Mouse (Mus musculus) layer of hippocampus, adult 9-11 months (tissue): ENCODE measurements at regions not wholly inside any gene's neighbourhood (a gene's known extent, or its start where the extent isn't known, plus 50 kb on each side); places are given as distances from the start of the nearest gene placed in this dataset.

Experiments used
- DNase-seq: peaks from one replicate; pipeline ENCODE4 v3.0.0; 2022

DNA sequence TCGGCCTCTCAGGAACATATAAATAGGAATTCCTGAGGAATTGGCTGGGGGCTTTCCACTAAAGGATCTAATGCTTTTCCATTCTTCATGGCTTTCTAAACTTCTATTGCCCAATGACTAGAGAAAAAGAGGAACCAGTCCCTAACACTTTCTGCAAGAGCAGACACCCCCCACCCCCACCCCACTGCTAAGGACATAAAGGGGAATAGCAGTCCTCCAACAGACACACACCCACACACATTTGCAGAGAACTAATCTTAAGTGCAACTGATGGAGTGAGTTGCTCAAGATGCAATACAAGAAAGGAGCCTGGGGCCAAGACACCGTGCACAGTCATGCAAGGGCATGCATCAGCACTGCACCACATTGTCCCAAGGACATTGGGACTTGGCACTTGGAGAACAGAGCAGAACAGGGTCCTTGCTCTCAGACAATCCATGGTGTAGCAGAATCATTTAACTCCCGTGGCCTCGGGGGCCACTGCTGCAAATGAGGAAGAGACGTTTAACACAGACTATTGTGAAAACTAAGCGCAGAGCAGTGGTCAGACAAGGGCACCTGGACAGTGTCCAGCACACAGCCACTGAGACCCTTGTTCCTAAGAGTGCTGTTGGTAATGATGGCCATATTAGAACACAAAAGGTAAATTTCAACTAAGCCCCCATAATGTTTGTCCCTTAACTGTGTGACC, 161.1 kb downstream of the Xpnpep1 start:
- DNase-seq: peak; percentile 40

DNA sequence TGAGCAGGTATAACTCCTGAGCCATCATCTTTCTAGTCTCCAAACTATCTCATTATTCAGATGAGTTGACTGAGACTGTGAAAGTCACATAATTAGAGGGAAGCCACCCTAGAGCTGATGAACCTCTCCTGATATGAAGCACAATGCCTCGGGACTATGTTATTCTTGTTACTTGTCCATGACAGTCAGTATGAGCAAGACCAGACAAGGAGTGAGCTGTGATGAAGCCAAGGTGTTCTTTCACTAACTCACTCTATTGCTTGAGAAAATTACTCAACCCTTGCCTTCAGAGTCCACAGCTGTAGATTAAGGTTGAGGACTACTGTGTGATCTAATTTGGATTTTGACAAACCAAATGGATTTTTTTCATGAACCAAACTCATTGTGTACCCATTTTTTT, 173.4 kb downstream of the Xpnpep1 start:
- DNase-seq: no peak

DNA sequence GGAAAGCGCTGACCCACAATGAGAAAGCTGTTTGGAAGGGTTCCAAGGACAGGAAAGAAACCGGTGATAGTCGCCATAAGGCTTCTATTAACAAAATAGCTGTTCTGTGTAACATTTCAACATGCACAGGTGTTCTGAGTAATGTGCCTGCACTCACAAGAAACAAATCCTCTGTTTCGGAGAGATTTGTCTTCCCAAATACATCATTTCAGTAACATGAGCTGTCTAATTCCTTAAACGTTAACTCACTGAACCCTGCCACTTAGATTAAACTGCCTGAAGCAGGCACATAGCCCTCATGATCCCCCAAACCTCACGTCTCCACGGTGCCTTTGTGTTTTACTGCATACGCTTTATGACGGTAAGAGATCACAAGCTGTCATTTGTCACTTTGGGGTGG, 178.4 kb downstream of the Xpnpep1 start:
- DNase-seq: no peak

DNA sequence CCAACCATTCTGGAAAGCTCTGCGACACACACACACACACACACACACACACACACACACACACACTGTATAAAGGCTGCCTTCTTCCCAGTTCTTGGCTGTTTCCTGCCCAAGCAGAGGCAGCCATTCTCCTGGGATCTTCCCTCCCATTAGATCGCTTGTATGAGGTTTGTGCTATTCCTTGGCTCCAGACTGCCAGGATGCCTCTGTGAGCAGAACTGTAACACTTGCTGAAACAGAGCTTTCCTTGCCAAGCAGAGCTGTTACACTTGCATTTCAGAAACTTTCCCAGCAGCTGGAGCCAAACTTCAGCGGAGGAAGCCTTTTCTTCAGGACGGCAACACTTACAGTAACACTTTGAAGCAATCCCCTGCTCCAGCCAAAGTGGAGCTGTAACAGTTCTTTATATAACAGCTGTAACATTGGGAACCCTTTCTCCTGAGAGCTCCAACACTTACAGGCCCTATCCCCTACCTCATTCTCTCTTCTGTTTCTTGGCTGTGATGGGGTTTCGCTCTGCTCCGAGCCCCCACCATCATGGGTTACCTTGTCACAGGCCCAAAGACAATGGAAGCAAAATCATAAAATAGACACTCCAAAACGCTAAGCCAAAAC, 185.8 kb downstream of the Xpnpep1 start:
- DNase-seq: peak; percentile 14

DNA sequence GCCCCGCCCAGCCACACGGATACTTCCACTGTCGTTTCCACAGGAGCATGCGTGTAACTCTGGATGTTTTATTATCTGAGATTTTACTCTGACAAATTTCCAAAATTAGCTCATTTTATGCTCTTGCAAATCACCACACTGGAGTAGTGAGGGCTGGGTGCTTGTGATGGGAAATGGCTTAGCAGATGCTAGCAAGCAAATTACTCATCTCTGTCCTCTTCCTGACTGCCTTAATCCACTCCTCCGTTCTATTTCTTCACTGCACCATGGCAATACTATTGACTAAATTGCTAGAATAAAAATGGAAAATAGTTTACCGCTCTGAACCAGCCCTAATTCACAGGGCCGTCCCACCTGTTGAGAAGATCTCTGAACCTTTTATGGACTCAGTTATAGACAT, 223.8 kb downstream of the Xpnpep1 start:
- DNase-seq: peak; percentile 30

DNA sequence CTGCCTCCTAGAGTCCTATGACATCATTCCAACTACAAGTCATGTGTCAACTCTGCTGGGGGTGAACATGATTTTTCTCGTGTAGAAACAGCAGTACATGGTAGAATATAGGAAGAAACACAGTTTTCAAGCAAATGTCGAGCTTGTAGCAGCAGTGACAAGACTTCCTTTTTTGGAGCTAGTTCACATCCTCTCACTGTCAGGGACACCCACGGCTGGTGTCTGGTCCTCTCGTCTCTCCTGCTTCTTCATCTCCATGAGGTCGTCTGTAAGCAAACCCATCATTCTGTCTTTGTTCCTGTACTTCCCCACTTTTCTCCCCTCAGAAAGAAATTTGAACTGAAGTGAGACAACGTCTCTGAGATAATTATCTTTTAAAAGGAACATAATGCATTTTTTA, 228.0 kb downstream of the Xpnpep1 start:
- no peak for DNase-seq

DNA sequence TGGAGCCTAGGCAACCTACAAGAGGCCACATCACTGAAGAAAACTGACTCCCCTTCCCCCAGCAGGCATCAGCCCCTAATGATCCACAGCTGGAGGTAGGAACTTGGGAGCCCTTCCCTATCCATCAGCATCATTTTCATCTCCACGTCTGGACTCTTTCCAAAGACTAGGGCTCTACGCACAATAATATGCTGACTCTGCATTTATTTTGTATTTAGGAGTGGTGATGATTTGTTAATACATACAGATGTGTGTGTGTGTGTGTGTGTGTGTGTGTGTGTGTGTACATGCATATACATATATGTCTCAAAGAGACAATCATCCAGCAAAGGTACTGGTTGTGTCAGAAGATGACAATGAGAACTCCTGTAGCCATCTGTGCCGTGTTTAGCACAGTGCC, 251.2 kb downstream of the Xpnpep1 start:
- DNase-seq: no peak

DNA sequence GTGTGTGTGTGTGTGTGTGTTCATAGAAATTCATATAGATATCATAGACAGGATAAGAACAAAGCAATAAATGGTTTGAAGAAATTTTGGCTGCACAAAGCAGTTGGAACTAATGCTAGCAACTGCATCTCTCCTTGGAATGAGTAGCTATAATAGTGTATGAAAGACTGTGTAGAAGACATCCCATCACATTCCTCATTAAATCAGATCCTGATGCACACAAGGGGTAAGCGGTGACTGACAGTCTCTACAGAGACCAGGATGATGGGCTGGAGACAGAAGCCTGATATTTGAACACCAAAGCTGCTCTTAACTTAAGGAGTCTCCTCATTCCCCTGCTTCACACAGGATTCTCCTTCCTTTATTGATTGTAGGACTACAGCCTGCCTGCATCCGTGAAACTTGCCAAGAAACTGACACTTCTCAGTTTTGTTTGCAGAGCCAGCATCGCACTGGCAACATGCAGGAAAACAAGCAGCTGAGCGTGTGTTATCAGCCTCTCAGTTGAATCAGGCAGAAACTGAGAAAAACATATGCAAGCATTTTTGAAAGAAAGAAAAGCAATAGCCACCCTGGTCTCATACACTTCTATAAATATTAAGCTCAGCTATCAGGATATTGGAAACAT, 271.1 kb downstream of the Xpnpep1 start:
- DNase-seq: peak; percentile 12

DNA sequence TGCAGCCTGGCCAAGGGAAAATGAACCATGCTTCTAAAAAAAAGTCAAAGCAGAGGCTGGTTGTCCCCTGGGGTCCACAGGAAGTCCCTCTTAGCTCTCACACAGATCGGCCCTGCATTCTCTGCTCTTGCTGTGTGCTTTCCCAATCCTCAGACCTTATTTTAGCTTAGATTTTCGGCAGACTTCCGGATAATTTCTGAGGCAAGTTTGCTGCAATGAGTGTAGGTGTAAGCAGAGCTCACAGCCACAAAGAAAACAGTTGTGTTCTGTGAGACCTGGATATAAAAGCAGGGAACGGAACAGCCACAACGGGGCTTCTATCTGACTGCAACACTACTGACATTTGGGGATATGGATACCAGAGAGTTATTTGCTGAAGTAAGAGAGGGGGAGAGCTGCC, 271.9 kb downstream of the Xpnpep1 start:
- DNase-seq: peak; percentile 21

DNA sequence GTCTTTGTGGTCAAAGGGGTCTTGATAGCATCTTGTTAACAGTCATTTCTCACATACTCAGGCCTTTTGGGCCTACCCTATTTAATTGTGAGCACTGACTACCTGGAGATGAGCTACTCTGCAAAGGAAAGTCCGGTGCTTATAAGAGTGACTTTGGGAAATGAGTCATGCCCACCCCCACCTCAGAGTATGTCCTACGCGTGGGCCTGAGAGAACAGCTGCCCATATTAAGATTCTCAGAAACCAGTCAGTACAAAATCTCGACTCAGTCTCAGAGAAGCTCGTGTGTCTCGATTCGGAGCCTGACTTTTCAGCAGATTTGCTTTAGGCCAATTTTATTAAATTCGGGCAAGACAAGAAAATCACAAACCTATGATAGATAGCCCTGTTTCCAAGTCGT, 301.1 kb downstream of the Xpnpep1 start:
- DNase-seq: no peak

DNA sequence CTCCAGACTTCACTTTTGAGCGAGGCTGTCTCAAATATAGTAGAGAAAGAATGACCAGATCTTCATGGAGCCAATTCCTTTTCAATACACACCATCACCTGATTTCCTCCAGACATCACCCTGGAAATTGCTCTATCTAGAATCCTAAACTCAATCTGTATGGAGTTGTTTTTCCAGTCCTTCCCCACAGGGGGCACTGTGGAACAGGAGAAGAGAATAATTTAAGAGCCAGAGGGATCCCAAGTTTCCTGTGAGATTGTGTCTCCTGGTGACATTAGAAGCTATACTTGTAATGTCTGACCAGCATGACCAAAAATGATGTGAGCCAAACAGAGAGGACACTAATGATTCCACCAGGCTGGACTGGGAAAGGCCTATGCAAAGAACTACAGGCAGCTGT, 318.2 kb downstream of the Xpnpep1 start:
- DNase-seq: no peak

DNA sequence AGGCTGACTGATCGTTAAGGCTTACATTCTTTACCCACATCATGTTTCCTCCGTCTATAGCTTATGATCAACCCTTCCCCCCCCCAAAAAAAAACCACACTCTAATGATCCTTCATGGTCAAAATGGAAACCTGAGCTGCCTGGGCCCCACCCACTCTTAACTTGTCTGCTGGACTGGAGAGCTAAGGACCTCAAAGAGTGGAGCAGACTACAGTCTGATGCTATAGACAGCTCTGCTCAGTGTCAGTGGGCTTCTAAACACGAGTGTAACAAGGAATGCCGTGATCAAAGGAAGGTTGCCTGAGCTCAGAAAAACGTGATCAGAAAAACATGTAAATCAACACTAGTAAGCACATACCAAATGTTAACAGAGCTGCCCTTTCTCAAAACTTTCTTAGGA, 324.7 kb downstream of the Xpnpep1 start:
- DNase-seq: no peak

DNA sequence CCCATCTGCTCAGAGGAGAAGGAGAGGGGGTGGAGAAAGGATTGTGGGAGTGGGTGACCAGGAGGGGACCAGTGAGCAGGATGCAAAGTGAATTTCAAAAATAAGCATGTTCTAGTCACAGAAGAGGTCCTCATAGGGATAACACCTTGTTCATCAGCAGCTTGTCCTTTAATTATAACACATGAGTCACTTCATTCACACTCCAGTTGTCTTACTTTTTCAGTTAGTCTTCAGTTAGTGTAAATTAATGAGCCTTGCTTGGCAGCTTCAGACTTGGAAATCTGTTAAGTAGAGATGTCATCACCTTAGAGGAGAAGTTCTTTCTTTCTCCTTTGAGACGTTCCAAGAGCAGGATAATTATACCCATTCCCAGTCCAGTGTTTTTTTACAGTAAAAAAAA, 332.3 kb downstream of the Xpnpep1 start:
- DNase-seq: no peak

DNA sequence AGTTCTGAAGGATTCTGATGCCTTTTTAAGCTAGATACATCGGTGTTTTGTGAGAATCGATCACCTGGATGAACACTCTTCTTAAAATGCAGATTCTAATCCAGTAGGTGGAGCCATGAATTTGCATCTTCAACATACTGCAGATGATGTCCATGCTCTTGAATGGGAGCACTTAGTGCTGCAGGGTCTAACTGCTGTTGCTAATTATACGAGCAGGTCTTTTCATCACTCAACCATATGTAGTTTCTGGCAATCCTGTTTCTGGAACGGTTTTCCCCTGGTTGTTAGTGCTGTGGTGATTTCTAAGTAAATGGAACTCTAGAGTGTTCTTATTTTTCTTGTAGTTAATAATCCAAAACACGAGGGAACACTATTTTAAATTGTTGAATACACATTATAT, 379.0 kb downstream of the Xpnpep1 start:
- DNase-seq: no peak

DNA sequence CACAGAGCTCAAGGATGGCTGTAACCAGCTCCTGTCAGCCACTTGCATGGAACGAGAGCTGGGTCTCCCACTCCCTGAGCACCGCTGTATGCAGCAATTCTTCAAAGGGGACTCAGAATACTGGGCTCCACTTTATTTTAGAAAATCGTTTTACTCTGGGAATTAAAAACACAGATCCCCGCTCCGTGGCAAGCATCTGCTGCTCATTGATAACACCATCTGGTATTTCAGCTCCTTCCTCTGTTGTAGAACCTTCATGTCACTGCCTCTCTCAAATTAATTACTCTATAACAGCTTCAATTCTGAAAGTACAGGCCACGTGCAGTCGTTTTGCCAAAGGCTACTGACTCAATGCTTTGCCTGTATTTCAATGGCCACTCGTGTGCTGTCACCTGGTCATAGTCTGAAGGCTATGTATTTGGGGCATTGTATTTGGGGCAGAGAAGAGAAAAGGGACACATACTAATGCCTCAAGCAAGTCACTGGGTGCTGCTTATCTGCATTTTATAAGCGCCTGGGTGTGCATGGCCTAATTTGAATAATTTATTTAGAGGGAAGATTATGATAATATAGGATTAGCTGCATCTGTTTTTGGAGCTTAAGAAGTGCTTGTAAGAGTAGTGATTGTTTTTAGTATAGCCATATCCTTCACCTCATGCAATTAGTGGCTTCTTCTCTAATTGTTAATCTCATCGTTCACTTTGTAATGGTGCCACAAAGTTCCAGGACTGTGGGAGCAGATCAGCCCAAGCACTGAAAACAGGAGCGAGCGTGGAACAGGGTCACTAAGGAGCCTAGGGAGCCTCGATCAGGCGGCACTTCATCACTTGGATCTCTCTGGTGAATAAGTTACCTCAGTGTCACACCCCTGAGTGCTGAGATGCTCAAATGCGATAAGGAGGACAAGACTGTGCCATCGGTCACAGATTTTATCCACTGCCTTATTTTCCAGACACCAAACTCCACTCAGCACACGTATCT, 383.3 kb downstream of the Ins1 start:
- DNase-seq: peak; percentile 70

DNA sequence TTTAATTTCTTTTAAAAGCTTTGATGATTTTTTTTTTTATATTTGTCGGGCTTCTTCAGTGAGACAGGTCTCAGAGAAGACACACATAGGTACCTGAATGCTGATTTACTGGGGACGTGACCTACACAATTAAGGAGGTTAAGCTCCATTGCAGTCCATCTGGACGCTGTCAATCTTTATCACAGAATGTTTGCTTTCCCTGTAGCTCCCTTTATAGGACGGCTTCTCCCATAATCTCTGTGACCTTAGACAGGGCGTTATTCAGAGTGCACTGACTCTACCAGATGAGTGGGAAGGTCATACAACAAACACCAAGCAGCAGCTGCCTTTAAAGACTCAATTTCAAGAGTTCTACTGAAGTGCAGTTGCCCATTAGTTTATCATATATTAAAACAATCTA, 376.1 kb downstream of the Ins1 start:
- DNase-seq: no peak

DNA sequence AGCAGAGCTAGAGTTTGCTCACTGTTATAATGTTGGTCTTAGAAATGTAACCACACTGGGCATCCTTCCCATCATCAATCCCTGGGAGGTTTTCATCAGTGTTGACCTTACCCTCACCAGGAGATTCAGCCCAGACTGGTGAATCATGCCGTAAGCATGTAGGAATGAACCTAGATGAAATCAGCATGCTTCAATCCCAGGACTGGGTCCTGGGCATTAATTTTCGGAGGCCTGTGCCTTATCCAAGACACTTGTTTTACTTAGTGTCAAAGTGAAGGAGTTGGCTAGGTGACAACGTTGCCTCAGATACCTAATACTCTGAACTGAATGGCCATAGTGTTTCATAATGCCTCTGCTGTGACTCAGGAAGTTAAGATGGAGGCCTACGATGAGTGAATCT, 368.4 kb downstream of the Ins1 start:
- DNase-seq: no peak

DNA sequence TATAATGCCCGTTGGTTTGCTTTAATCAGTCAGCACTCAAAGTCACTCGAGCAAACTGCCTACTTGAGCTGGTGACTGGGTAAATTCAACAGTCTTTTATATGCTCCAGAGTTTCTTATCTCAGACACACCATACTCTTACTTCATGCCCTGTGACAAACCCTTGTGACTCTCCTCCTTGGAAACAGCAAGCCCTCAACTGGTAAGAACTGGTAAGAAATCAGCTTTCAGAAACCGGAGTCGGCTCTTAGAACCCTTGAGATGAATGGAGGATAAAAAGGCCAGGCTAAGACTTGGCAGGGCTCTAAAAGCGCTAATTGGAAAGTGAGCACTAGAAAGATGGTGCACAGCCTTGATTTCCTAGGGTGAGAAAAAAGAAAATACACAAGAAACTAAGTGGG, 360.2 kb downstream of the Ins1 start:
- DNase-seq: peak; percentile 55

DNA sequence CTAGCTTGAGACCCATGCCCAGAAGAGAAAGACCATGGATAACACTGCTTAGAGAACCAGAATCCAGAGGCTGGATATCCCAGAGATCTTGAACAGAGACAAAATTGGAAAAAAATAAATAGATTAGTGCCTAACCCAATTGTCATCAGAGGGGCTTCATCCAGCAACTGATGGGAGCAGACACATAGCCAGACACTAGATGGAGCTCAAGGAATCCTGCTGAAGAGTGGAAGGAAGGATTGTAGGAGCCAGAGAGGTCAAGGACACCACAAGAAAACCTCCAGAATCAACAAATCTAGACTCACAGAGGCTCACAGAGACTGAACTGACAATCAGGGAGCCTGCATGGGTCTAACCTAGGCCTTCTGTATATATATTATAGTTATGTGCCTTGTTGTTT, 359.4 kb downstream of the Ins1 start:
- DNase-seq: no peak

DNA sequence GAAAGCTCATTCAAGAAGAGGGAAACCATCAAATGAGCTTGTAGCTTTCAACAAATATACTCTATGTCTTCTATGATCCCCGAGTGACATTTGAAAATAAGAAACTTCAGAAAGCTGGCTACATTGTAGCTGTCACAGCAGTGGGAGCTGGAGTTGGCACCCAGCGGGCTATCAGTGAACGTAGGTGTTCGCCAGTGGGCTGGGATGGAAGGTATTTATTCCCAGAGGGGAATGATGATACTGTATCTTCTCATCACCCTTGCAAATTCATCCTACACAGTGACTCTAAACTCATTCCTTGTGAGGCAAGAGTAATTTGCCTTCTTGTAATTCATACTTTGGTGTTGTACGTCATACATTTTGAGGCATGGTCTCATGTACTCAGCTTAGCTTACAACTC, 349.3 kb downstream of the Ins1 start:
- DNase-seq: no peak

DNA sequence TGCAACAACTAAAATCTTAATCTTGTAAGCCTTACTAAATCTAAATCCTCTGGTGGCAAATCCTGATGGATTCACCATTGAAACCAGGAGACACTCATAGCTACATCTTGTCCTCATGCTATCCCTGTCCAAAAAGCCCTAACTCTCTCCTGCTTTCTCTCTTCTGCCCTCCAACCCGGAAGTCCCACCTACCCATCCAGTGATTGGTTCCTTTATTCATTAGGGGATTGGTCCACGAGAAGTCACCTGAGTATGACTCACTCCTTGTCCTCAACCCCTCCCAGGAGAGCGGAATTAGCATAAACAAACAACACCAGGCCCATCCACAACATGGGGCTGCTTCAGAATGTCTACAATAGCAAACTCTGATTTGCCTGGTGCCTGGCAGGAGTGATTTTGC, 342.8 kb downstream of the Ins1 start:
- DNase-seq: no peak

DNA sequence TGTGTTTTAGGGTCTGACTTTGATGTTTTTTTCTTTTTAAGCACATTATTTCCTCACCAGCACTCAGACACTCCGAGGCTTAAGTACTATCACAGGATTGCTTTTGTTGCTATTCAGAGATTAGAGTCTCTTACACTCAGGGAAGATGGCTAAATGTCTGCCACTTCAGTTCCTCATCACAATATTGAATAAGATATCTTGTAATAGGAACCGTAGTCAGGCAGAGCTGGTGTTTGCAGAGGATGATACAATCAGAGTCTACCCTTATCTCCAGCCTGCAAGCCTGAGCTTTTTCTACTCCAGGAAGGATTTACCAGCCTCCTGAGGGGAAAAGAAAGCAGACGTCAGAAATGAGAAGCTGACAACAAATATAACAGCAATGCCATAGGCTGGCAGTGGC, 336.3 kb downstream of the Ins1 start:
- no peak for DNase-seq

DNA sequence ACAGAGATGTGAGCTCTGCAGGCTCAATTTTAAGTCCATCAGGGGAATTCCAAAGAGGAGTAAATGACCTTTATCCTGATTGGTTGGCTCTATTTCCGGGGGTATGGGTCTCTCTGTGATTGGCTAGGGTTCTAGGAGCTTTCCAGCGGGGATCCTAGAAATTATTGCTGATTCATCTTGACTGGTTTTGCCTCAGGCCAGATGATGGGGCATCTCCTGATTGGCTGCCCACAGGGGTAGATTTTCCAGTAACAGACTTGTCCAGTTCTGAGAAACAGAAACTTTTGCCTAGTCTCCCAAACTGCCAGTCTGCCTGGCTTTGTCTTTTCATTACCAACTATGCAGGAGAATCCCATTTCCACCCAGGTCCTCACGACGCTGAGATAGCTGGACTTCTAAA, 301.3 kb downstream of the Ins1 start:
- DNase-seq: no peak

DNA sequence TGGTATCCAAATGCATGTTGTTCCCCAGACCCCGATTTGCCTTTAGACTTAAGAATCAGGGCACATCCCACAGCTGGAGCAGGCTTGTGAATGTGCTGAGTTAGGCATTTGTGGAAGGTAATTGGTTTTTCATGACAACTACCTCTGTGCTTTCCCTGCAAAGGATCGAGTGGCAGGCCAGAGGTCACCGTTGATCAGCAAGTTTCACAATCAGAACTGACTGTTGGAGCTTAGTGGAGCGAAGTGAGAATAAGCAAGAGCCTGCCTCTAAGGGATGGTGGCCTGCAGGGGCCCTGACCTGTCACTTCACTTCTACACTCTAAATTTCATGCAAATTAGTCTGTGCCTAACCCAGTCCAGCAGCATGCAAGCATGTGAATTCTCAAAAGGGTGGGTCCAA, 270.7 kb downstream of the Ins1 start:
- no peak for DNase-seq
